Mouse (Mus musculus): ENCODE data around the gene Plxnc1. TPM values are rescaled to one million over a fixed set of nuclear protein-coding genes. Genes with fewer than 3 reads are reported as not detected.

Plxnc1 gene
- total and polyA plus RNA-seq, 2 experiments = 2.7 to 13.9 TPM

DNA sequence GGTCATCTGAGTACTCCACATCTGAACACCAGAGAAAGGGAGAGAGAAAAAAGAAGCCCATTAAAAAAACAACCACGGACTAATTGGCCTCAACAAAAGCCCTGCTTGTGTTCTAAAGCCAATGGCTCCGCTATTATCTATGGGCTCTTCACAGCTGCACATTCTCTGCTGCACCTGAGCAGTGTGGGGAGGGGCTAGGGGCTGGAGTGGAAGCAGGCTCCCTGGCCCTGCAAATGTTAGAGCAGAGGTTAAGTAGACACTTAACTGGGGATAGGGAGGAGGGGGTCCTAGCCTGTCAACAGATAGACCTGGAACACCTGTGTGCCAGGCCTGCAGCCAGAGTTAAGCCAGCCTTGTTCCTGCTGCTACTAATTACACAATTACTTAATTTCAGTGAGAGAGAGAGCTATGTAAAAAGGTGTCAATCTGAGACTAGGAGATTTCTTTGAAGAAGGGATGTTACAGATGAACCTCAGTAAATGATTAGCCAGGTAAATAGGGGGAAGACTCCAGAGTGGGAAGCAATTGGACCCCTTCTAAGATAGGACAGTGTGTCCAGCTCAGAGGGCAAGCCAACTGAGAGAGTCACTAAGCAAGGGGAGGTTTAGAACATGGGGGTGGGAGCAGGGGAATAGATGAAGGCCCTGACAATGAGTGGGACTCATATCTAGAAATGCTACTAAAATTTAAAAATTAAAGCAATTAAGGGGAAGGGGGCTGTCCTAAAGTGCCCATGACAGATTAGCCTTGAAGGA lies 145.0 kb downstream of the Plxnc1 start:
- H3K36me3 ChIP-seq (ENCODE audit: control insufficient read depth, insufficient read depth, low read length) = peaks cover 2% of the 10 kb centered on the region; the same call in 1 of the 2 replicates
- DNase-seq (ENCODE audit: extremely low read depth, low read depth, low spot score) = no peak
- no peaks in the 10 kb centered on the region for H3K79me2 ChIP-seq (ENCODE audit: control insufficient read depth, insufficient read depth, low read length)
- no peak overlapping the region for H3K9ac ChIP-seq (ENCODE audit: low read depth, low read length)
- no peaks in the 10 kb centered on the region for H3K27me3 ChIP-seq (ENCODE audit: control insufficient read depth, insufficient read depth, low read length)
- no peak for TF ChIP-seq POLR2A (IDR thresholded peaks at IDR 0.05; ENCODE audit: extremely low read depth, insufficient read depth, low read length)
- TF ChIP-seq CTCF (IDR thresholded peaks at IDR 0.05; ENCODE audit: low read depth, low read length) = no peak
- H3K4me1 ChIP-seq (ENCODE audit: control insufficient read depth, insufficient read depth, low read length) = peaks cover 3% of the 10 kb centered on the region; the same call in 1 of the 2 replicates
- 80% methylated on average over 2 of the region's 2 CpGs for WGBS
- no peak overlapping the region for H3K27ac ChIP-seq (replicated peaks; ENCODE audit: insufficient read depth, low read depth, low read length)
- no peak overlapping the region for H3K4me3 ChIP-seq (ENCODE audit: insufficient read depth, low read depth, low read length)

DNA sequence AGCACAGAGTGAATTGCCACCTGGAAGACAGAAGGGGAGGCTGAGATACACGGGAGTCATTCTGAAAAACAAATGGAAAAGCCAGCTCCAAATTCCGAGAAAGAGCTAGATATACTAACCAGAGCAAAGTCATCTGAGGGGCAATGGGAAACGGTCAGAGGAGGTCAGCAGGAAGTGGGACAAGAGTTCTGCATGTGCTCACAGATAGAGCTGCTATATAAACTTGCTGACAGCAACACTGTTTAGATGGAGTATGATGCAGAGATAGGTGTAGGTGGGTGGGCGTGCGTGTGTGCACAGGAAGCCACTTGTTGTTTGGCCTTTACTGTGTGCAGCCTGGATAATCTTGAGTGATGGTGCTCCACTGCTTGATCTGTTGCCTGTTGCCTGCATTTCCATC lies 146.5 kb downstream of the Plxnc1 start:
- H3K27me3 ChIP-seq (ENCODE audit: control insufficient read depth, insufficient read depth, low read length) = no peaks in the 10 kb centered on the region
- peaks cover 3% of the 10 kb centered on the region; the same call in 1 of the 2 replicates for H3K4me1 ChIP-seq (ENCODE audit: control insufficient read depth, insufficient read depth, low read length)
- TF ChIP-seq POLR2A (IDR thresholded peaks at IDR 0.05; ENCODE audit: extremely low read depth, insufficient read depth, low read length) = no peak
- TF ChIP-seq CTCF (IDR thresholded peaks at IDR 0.05; ENCODE audit: low read depth, low read length) = no peak
- no peak overlapping the region for H3K4me3 ChIP-seq (ENCODE audit: insufficient read depth, low read depth, low read length)
- H3K9ac ChIP-seq (ENCODE audit: low read depth, low read length) = no peak overlapping the region
- no peak for DNase-seq (ENCODE audit: extremely low read depth, low read depth, low spot score)
- WGBS = 73% methylated on average over 5 of the region's 5 CpGs
- H3K79me2 ChIP-seq (ENCODE audit: control insufficient read depth, insufficient read depth, low read length) = no peaks in the 10 kb centered on the region
- no peak overlapping the region for H3K27ac ChIP-seq (replicated peaks; ENCODE audit: insufficient read depth, low read depth, low read length)
- H3K36me3 ChIP-seq (ENCODE audit: control insufficient read depth, insufficient read depth, low read length) = peaks cover 2% of the 10 kb centered on the region; the same call in 1 of the 2 replicates

DNA sequence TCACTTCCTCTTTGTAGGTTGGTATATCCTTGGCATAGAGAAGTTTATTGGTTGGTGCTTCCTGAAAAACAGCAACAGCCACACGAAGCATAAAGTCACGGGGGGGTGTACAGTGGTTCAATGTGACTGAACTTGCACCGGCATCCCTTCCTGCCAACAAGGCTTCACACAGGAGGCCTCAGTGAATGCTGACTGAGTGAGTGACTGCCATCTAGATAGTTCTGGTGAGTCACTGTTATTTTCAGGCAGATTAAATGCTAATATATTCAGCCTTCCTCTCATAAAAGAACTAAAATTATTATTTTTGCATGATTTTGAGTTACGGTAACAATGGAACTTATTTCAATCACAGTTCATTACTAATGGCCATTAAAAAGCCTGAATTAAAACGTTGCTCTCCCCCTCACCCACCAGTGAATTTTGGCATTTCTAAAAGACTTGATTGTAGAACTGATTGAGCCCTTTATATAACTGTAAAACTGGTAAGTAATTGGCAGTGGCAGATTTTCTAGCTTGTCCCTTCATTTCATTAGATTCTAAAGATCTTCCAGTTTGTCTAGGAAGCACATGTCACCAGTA lies 149.9 kb downstream of the Plxnc1 start:
- Histone ChIP-seq H3K4me1 (ENCODE audit: control insufficient read depth, insufficient read depth, low read length) (no peaks in the 10 kb centered on the region; the same call in 1 of the 2 replicates), H3K79me2 (ENCODE audit: control insufficient read depth, insufficient read depth, low read length) (no peaks in the 10 kb centered on the region), H3K27ac (replicated peaks; ENCODE audit: insufficient read depth, low read depth, low read length) (no peak overlapping the region), H3K36me3 (ENCODE audit: control insufficient read depth, insufficient read depth, low read length) (peaks cover 2% of the 10 kb centered on the region; the same call in 1 of the 2 replicates), H3K4me3 (ENCODE audit: insufficient read depth, low read depth, low read length) (no peak overlapping the region), H3K9ac (ENCODE audit: low read depth, low read length) (no peak overlapping the region), H3K27me3 (ENCODE audit: control insufficient read depth, insufficient read depth, low read length) (no peaks in the 10 kb centered on the region)
- TF ChIP-seq POLR2A (IDR thresholded peaks at IDR 0.05; ENCODE audit: extremely low read depth, insufficient read depth, low read length) (no peak), CTCF (IDR thresholded peaks at IDR 0.05; ENCODE audit: low read depth, low read length) (no peak)
- 90% methylated on average over 5 of the region's 5 CpGs for WGBS
- no peak for DNase-seq (ENCODE audit: extremely low read depth, low read depth, low spot score)

DNA sequence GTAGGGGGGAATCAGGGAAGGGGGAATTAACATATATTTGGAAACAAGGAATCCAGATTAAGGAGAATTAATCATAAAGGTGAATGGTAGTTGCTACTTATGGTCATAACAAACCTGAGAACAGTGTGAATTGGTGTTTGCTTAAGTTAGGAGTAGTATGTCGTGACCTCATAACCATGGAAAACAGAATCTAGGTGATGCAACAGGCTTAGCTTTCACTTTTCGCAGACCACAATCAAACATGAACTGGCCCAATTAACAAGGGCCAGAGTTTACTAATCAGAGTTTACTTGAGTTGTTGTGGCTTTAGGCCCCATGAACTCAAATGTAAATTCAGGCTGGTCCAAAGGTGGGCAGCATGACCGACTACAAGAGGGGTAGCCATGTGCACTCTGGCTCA lies 150.7 kb downstream of the Plxnc1 start:
- Histone ChIP-seq H3K4me1 (ENCODE audit: control insufficient read depth, insufficient read depth, low read length) (no peaks in the 10 kb centered on the region; the same call in 1 of the 2 replicates), H3K79me2 (ENCODE audit: control insufficient read depth, insufficient read depth, low read length) (no peaks in the 10 kb centered on the region), H3K36me3 (ENCODE audit: control insufficient read depth, insufficient read depth, low read length) (peaks cover 2% of the 10 kb centered on the region; the same call in 1 of the 2 replicates), H3K27ac (replicated peaks; ENCODE audit: insufficient read depth, low read depth, low read length) (no peak overlapping the region), H3K27me3 (ENCODE audit: control insufficient read depth, insufficient read depth, low read length) (no peaks in the 10 kb centered on the region), H3K4me3 (ENCODE audit: insufficient read depth, low read depth, low read length) (no peak overlapping the region), H3K9ac (ENCODE audit: low read depth, low read length) (no peak overlapping the region)
- WGBS = 34% methylated on average over 3 of the region's 3 CpGs
- no peak for TF ChIP-seq CTCF (IDR thresholded peaks at IDR 0.05; ENCODE audit: low read depth, low read length)
- no peak for TF ChIP-seq POLR2A (IDR thresholded peaks at IDR 0.05; ENCODE audit: extremely low read depth, insufficient read depth, low read length)
- peak; percentile 48 for DNase-seq (ENCODE audit: extremely low read depth, low read depth, low spot score)

DNA sequence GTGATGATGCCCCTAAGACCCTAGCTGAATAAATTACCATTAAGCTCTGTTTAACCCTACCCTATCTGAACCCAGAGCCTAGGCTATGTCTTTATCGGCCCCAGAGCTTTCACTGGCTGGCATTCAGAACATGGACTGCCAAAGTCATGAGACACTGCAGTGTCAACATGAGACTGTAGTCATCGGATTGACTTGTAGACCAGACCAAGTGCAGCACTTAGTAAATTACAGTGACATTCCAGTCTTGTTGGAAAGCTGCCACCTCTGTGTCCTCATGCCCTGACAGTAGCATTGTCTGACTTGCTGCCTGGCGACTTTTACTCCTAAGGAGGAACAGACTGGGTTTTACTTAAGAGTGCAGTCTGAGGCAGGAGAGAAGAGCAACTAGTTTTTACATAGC lies 155.4 kb downstream of the Plxnc1 start:
- H3K4me3 ChIP-seq (ENCODE audit: insufficient read depth, low read depth, low read length) = no peak overlapping the region
- no peaks in the 10 kb centered on the region for H3K27me3 ChIP-seq (ENCODE audit: control insufficient read depth, insufficient read depth, low read length)
- peak; percentile 19 for DNase-seq (ENCODE audit: extremely low read depth, low read depth, low spot score)
- 23% methylated on average over 3 of the region's 3 CpGs for WGBS
- TF ChIP-seq POLR2A (IDR thresholded peaks at IDR 0.05; ENCODE audit: extremely low read depth, insufficient read depth, low read length) (no peak), CTCF (IDR thresholded peaks at IDR 0.05; ENCODE audit: low read depth, low read length) (no peak)
- H3K27ac ChIP-seq (replicated peaks; ENCODE audit: insufficient read depth, low read depth, low read length) = no peak overlapping the region
- H3K9ac ChIP-seq (ENCODE audit: low read depth, low read length) = no peak overlapping the region
- H3K79me2 ChIP-seq (ENCODE audit: control insufficient read depth, insufficient read depth, low read length) = no peaks in the 10 kb centered on the region
- H3K4me1 ChIP-seq (ENCODE audit: control insufficient read depth, insufficient read depth, low read length) = no peaks in the 10 kb centered on the region; the same call in 1 of the 2 replicates
- peaks cover 2% of the 10 kb centered on the region; the same call in 1 of the 2 replicates for H3K36me3 ChIP-seq (ENCODE audit: control insufficient read depth, insufficient read depth, low read length)

Measured in liver, adult 2 months (tissue).